Mouse (Mus musculus) liver, embryonic 11.5 days (tissue): ENCODE measurements at regions not wholly inside any gene's neighbourhood (a gene's known extent, or its start where the extent isn't known, plus 50 kb on each side); places are given as distances from the start of the nearest gene placed in this dataset.

Experiments used
- ATAC-seq: fragments of 200-750 bp; cut with Nextera tagmentation; replicated peaks from 2 replicates; pipeline ENCODE4 v1.8.0; 2017; ENCODE audit warnings: moderate number of reproducible peaks, mild to moderate bottlenecking, moderate TSS enrichment, moderate library complexity; ENCODE audit not compliant: low FRiP score
- DNase-seq: peaks from one replicate; pipeline ENCODE4 v3.0.0-alpha.2; 2017; ENCODE audit warnings: low spot score
- H3K27ac ChIP-seq: fragments of 300-500 bp; sonication (generic); 2 replicates; pipeline ENCODE4 v1.5.1; 2014; ENCODE audit warnings: mild to moderate bottlenecking, low read depth, low read length, control low read depth
- H3K27me3 ChIP-seq: fragments of 300-500 bp; sonication (generic); replicated peaks from 2 replicates; pipeline ENCODE4 v1.6.1; 2014; ENCODE audit warnings: low read length, mixed read lengths; ENCODE audit not compliant: control insufficient read depth, insufficient read depth
- H3K36me3 ChIP-seq: fragments of 300-500 bp; sonication (generic); 2 replicates; pipeline ENCODE4 v1.6.1; 2014; ENCODE audit warnings: mild to moderate bottlenecking, low read length, moderate library complexity, mixed read lengths; ENCODE audit not compliant: control insufficient read depth, insufficient read depth
- H3K4me1 ChIP-seq: fragments of 300-500 bp; sonication (generic); replicated peaks from 2 replicates; pipeline ENCODE4 v1.6.1; 2014; ENCODE audit warnings: low read length, mixed read lengths; ENCODE audit not compliant: control insufficient read depth, insufficient read depth
- H3K4me2 ChIP-seq: fragments of 300-500 bp; sonication (generic); 2 replicates; pipeline ENCODE4 v1.6.1; 2014; ENCODE audit warnings: mild to moderate bottlenecking, control low read depth, moderate library complexity
- H3K4me3 ChIP-seq: fragments of 300-500 bp; sonication (generic); 2 replicates; pipeline ENCODE4 v1.5.1; 2014; ENCODE audit warnings: low read depth, low read length, control low read depth
- H3K9ac ChIP-seq: fragments of 300-500 bp; sonication (generic); 2 replicates; pipeline ENCODE4 v1.6.1; 2014; ENCODE audit warnings: low read depth, low read length, control low read depth
- H3K9me3 ChIP-seq: fragments of 300-500 bp; sonication (generic); 2 replicates; pipeline ENCODE4 v1.6.1; 2016; ENCODE audit warnings: low read length, inconsistent platforms, mixed read lengths; ENCODE audit not compliant: control insufficient read depth
- WGBS: fragments of 180-500 bp; shearing (Covaris S2); extraction: QIAGEN DNeasy Blood & Tissue Kit; methylation state at CpG from one replicate; pipeline ENCODE4 v1.1.7; 2014; 5-methylcytosine and 5-hydroxymethylcytosine counted together

DNA sequence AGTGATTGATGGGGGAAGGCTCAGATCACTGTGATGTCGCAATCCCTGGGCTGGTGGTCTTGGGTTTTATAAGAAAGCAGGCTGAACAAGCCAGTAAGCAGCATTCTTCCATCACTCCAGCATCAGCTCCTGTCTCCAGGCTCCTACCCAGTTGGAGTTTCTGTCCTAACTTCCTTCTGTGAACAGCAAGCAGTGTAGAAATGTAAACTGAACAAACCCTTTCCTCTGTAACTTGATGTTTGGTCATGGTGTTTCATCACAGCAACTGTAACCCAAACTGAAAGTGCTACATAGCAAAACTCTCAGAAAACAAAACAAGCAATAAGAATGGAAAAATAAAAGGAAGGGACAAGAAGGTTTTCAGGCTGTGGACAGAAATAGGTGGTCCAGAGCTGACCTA is 71.5 kb upstream of the Marcks start:
- no peaks in the 10 kb centered on the region for H3K36me3 ChIP-seq
- no peak for ATAC-seq
- DNase-seq = no peak
- no peaks in the 10 kb centered on the region for H3K9me3 ChIP-seq
- H3K4me2 ChIP-seq = no peak overlapping the region
- H3K4me3 ChIP-seq = no peak overlapping the region
- H3K4me1 ChIP-seq = no peaks in the 10 kb centered on the region
- no peak overlapping the region for H3K9ac ChIP-seq
- no peak overlapping the region for H3K27ac ChIP-seq
- H3K27me3 ChIP-seq = no peaks in the 10 kb centered on the region
- 75% methylated on average over 1 of the region's 1 CpGs for WGBS

- DNase-seq = no peak
- WGBS = 92% methylated on average over 1 of the region's 1 CpGs
- H3K4me1 ChIP-seq = no peaks in the 10 kb centered on the region
- H3K4me3 ChIP-seq = no peak overlapping the region
- H3K4me2 ChIP-seq = no peak overlapping the region
- no peaks in the 10 kb centered on the region for H3K9me3 ChIP-seq
- H3K27ac ChIP-seq = no peak overlapping the region
- no peak overlapping the region for H3K9ac ChIP-seq
- no peak for ATAC-seq
- H3K36me3 ChIP-seq = no peaks in the 10 kb centered on the region
- no peaks in the 10 kb centered on the region for H3K27me3 ChIP-seq
Measured at GRCm38 (mm10) chr10:37206986-37207385, 68.3 kb upstream of the Marcks start.

GRCm38 (mm10) chr10:37206546-37206945 is 67.8 kb upstream of the Marcks start:
- WGBS = 77% methylated on average over 4 of the region's 4 CpGs
- Histone ChIP-seq H3K4me3 (no peak overlapping the region), H3K9me3 (no peaks in the 10 kb centered on the region), H3K36me3 (no peaks in the 10 kb centered on the region), H3K9ac (no peak overlapping the region), H3K27me3 (no peaks in the 10 kb centered on the region), H3K4me1 (no peaks in the 10 kb centered on the region), H3K27ac (no peak overlapping the region), H3K4me2 (no peak overlapping the region)
- ATAC-seq = no peak
- DNase-seq = no peak

DNA sequence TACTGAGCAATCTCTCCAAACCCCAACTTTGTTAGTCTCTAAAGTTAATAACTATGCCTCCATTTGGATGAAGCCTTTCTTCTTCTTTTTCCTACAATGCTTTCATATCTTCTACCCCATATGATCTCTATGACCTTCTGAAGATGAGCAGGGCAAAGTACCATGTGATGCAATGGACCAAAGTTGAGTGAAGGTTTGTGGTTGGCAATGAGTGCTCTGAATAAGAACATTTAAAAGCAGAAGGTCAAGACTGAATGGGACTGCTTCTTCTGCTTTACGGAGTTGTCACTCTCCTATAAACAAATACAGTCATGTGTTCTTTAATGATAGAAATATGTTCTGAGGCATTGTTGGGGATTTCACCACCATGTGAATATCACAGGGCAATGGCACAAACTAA is 65.0 kb upstream of the Marcks start:
- Histone ChIP-seq H3K9ac (no peak overlapping the region), H3K4me3 (no peak overlapping the region), H3K27me3 (no peaks in the 10 kb centered on the region), H3K36me3 (no peaks in the 10 kb centered on the region), H3K9me3 (no peaks in the 10 kb centered on the region), H3K27ac (no peak overlapping the region), H3K4me1 (no peaks in the 10 kb centered on the region), H3K4me2 (no peak overlapping the region)
- ATAC-seq (no peak), DNase-seq (no peak)
- WGBS = 92% methylated on average over 1 of the region's 1 CpGs

DNA sequence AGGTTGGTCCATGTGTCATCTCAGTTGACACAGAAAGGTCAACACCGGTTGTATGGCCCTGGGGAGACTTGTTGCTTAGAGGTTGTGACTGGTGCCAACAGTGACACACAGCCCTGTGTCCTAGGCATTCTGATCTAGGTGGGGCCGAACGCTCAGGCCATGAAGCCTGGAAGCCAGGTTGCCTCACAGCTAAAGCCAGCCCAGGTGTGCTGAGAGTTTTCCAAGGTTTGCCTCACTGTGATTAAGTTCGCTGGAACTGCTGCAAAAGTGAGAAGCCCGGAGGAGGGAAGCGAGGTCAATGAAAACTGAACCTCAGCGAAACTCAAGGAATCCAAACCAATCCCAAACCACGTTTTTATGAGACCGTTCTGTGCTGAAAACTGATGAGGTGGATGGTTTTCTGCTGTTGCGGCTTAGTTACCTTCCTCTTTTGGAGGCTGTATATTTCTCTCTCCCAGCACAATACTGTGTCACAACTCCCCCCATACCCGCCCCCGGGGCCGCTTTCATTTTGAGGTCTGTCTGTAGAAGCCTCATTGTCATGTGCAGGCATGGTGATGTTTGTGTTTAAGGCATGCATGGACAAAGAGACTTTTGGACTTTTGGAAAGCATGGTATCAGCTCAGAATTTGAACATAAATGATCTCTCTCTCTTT is 56.2 kb upstream of the Marcks start:
- Histone ChIP-seq H3K27ac (no peak overlapping the region; the same call in 1 of the 2 replicates), H3K9me3 (no peaks in the 10 kb centered on the region), H3K4me1 (no peaks in the 10 kb centered on the region), H3K27me3 (no peaks in the 10 kb centered on the region), H3K4me3 (no peak overlapping the region), H3K9ac (no peak overlapping the region), H3K4me2 (no peak overlapping the region), H3K36me3 (no peaks in the 10 kb centered on the region)
- WGBS = 79% methylated on average over 13 of the region's 13 CpGs
- DNase-seq (no peak), ATAC-seq (no peak)

- ATAC-seq (no peak), DNase-seq (no peak)
- Histone ChIP-seq H3K4me2 (no peak overlapping the region), H3K27me3 (no peaks in the 10 kb centered on the region), H3K9me3 (no peaks in the 10 kb centered on the region), H3K36me3 (no peaks in the 10 kb centered on the region), H3K27ac (no peak overlapping the region; the same call in 1 of the 2 replicates), H3K4me1 (no peaks in the 10 kb centered on the region), H3K4me3 (no peak overlapping the region), H3K9ac (no peak overlapping the region)
- 82% methylated on average over 15 of the region's 15 CpGs for WGBS
Measured at GRCm38 (mm10) chr10:37194131-37194797, 55.5 kb upstream of the Marcks start.

DNA sequence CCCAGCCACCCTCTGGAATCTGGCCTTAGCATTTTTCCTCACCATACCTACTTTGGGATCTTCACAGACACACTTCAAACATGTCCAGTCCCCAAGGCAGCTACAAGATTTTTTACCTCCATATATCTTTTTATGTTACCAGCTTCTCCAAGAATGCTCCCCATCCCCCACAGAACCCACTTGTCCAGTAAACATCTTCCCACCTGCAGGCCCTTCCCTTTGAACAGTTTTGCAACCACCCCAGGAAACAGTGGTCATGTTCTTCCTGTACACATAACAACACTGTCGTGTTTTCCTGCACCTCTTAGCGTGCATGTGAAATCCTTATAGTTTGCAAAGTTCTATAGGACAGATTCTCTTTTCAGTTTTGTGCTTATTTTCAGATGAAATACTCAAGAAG is 53.9 kb upstream of the Marcks start:
- no peak overlapping the region for H3K4me3 ChIP-seq
- ATAC-seq = no peak
- no peak overlapping the region for H3K4me2 ChIP-seq
- no peak for DNase-seq
- no peak overlapping the region for H3K9ac ChIP-seq
- no peaks in the 10 kb centered on the region for H3K27me3 ChIP-seq
- no peak overlapping the region for H3K27ac ChIP-seq
- H3K36me3 ChIP-seq = no peaks in the 10 kb centered on the region
- H3K4me1 ChIP-seq = no peaks in the 10 kb centered on the region
- H3K9me3 ChIP-seq = no peaks in the 10 kb centered on the region
- 40% methylated on average over 2 of the region's 2 CpGs for WGBS

DNA sequence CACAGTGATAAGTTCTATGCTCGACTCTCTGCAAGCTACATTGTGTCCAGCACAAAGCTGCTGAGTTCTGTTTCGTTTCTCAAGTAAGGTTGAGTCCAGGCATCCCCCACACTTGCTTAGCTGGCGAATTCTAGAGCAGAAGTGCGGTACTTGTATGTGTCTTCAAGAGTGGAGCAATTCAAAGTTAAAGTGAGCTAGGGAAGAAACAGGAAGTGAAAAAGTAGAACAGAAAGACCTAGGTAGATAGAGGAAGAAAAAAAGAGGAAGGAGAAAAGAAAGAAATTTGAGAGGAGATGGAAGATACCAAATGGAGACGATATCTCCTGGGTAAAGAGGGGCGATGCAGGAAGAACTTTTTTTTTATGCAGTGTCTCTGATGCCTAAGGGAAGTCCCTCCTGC is 51.4 kb upstream of the Marcks start:
- no peak for ATAC-seq
- 62% methylated on average over 6 of the region's 6 CpGs for WGBS

More for the DNA sequence above, 51.4 kb upstream of the Marcks start:
- Histone ChIP-seq H3K4me3 (no peak overlapping the region), H3K9me3 (no peaks in the 10 kb centered on the region), H3K27ac (no peak overlapping the region; the same call in 1 of the 2 replicates), H3K9ac (no peak overlapping the region), H3K4me2 (no peak overlapping the region), H3K36me3 (no peaks in the 10 kb centered on the region), H3K27me3 (no peaks in the 10 kb centered on the region), H3K4me1 (no peaks in the 10 kb centered on the region)
- DNase-seq = no peak
